Mouse (Mus musculus): Measurements from ENCODE around the gene Cacnb4.

GRCm38 (mm10) chr2:52389975-52390374, 286.7 kb downstream of the Cacnb4 start:
- TF ChIP-seq GATA1 (IDR thresholded peaks at IDR 0.05; ENCODE audit: borderline replicate concordance, low read length) (no peak), FLI1 (IDR thresholded peaks at IDR 0.05; ENCODE audit: low read length) (no peak)

All from megakaryocyte, embryonic 14.5 days (primary cell).